Comparison of ENCODE assay signal across 17 mouse cellular contexts in genomic region chr3:27695612-27696448, GRCm38 (mm10). TPM values are rescaled to one million over a fixed set of nuclear protein-coding genes. Genes with fewer than 3 reads are reported as not detected.
DNase-seq lines count a peak whose midpoint lies in the region; ATAC-seq and TF ChIP-seq lines count a peak whose summit lies in the region.
"Had no signal": no experiment of that assay in that cellular context is flagged by ENCODE, and none has a peak within 500 bp of the region (broad histone marks: within the 10 kb centered on the region; RNA-seq: fewer than 3 reads in every experiment).

No protein-coding gene starts in this region.

- no peak overlapping the region for H3K9ac ChIP-seq in heart, embryonic 15.5 days
- no peak overlapping the region for H3K9ac ChIP-seq in lung, postnatal 0 days (replicated peaks; ENCODE audit: low read depth)
- no peak overlapping the region for H3K9ac ChIP-seq in forebrain, embryonic 15.5 days (replicated peaks)
- no peak overlapping the region for H3K9ac ChIP-seq in liver, embryonic 11.5 days (ENCODE audit: low read depth, low read length)
- H3K9ac ChIP-seq: embryonic facial prominence, embryonic 15.5 days; hindbrain, embryonic 14.5 days; intestine, embryonic 15.5 days; liver, embryonic 15.5 days had no signal

- 58% methylated on average over 16 of the region's 16 CpGs for WGBS in heart, embryonic 15.5 days
- WGBS in lung, postnatal 0 days = 60% methylated on average over 16 of the region's 16 CpGs
- WGBS in forebrain, embryonic 15.5 days = 82% methylated on average over 16 of the region's 16 CpGs
- 73% methylated on average over 16 of the region's 16 CpGs for WGBS in liver, embryonic 11.5 days

- TF ChIP-seq POLR2A in myocyte (IDR thresholded peaks at IDR 0.05; ENCODE audit: insufficient read length, low read depth) = no peak

- H3K9me3 ChIP-seq in heart, embryonic 15.5 days (replicated peaks) = no peaks in the 10 kb centered on the region
- no peaks in the 10 kb centered on the region for H3K9me3 ChIP-seq in lung, postnatal 0 days (ENCODE audit: low read length)
- H3K9me3 ChIP-seq in forebrain, embryonic 15.5 days = no peaks in the 10 kb centered on the region
- H3K9me3 ChIP-seq in liver, embryonic 11.5 days (ENCODE audit: control insufficient read depth, low read length) = no peaks in the 10 kb centered on the region
- H3K9me3 ChIP-seq: embryonic facial prominence, embryonic 15.5 days; intestine, embryonic 15.5 days; liver, embryonic 15.5 days had no signal

- no peak for TF ChIP-seq EP300 in lung, postnatal 0 days (IDR thresholded peaks at IDR 0.05)

- DNase-seq in heart, postnatal 4 days = no peak
- DNase-seq in lung, postnatal 0 days (ENCODE audit: low spot score) = no peak
- no peak for DNase-seq in lung, postnatal 25 days (ENCODE audit: low spot score)
- DNase-seq in R1 (ENCODE audit: low read depth, low spot score) = peak; percentile 33
- no peak for DNase-seq in liver, embryonic 11.5 days (ENCODE audit: low spot score)
- DNase-seq: adrenal gland, adult 8-10 months; cerebellum, adult 2 months; gastrocnemius, postnatal 36 days; lung, postnatal 10 days had no signal

- H3K27ac ChIP-seq in heart, embryonic 15.5 days = peak overlapping the region; percentile 38; the same call in 1 of the 2 replicates
- peak overlapping the region; percentile 47; the same call in 1 of the 2 replicates for H3K27ac ChIP-seq in lung, postnatal 0 days (ENCODE audit: low read length)
- H3K27ac ChIP-seq in forebrain, embryonic 15.5 days (replicated peaks) = no peak overlapping the region
- no peak overlapping the region for H3K27ac ChIP-seq in liver, embryonic 11.5 days (ENCODE audit: low read depth, low read length)
- H3K27ac ChIP-seq: embryonic facial prominence, embryonic 15.5 days; hindbrain, embryonic 14.5 days; intestine, embryonic 15.5 days; liver, embryonic 15.5 days had no signal

- no peaks in the 10 kb centered on the region for H3K36me3 ChIP-seq in heart, embryonic 15.5 days
- H3K36me3 ChIP-seq in lung, postnatal 0 days (ENCODE audit: insufficient read depth, low read length) = no peaks in the 10 kb centered on the region
- no peaks in the 10 kb centered on the region for H3K36me3 ChIP-seq in myocyte (ENCODE audit: control insufficient read depth, insufficient read depth)
- no peaks in the 10 kb centered on the region for H3K36me3 ChIP-seq in forebrain, embryonic 15.5 days
- H3K36me3 ChIP-seq in liver, embryonic 11.5 days (ENCODE audit: control insufficient read depth, insufficient read depth, low read length) = no peaks in the 10 kb centered on the region
- H3K36me3 ChIP-seq: embryonic facial prominence, embryonic 15.5 days; intestine, embryonic 15.5 days; liver, embryonic 15.5 days had no signal

- H3ac ChIP-seq in myocyte (ENCODE audit: control insufficient read depth, insufficient read length) = no peak overlapping the region

- no peak for ATAC-seq in heart, embryonic 15.5 days (replicated peaks; ENCODE audit: insufficient number of reproducible peaks, insufficient read depth, low FRiP score, low read depth)
- ATAC-seq in lung, postnatal 0 days = no peak
- no peak for ATAC-seq in forebrain, embryonic 15.5 days (replicated peaks)
- ATAC-seq in liver, embryonic 11.5 days (replicated peaks; ENCODE audit: low FRiP score) = no peak
- ATAC-seq: intestine, embryonic 15.5 days; midbrain, embryonic 16.5 days had no signal

- H3K4me3 ChIP-seq in heart, embryonic 15.5 days = no peak overlapping the region
- H3K4me3 ChIP-seq in lung, postnatal 0 days (ENCODE audit: low read depth, low read length) = no peak overlapping the region
- H3K4me3 ChIP-seq in myocyte = no peak overlapping the region
- no peak overlapping the region for H3K4me3 ChIP-seq in forebrain, embryonic 15.5 days
- H3K4me3 ChIP-seq in liver, embryonic 11.5 days (ENCODE audit: low read depth, low read length) = no peak overlapping the region
- H3K4me3 ChIP-seq: embryonic facial prominence, embryonic 15.5 days; intestine, embryonic 15.5 days; liver, embryonic 15.5 days had no signal

- no peak overlapping the region for H3K4me2 ChIP-seq in heart, embryonic 15.5 days
- no peak overlapping the region for H3K4me2 ChIP-seq in lung, postnatal 0 days (replicated peaks; ENCODE audit: low read depth, low read length)
- H3K4me2 ChIP-seq in myocyte (ENCODE audit: low read depth) = peak overlapping the region; percentile 58
- H3K4me2 ChIP-seq in forebrain, embryonic 15.5 days (replicated peaks) = no peak overlapping the region
- no peak overlapping the region for H3K4me2 ChIP-seq in liver, embryonic 11.5 days
- H3K4me2 ChIP-seq: embryonic facial prominence, embryonic 15.5 days; hindbrain, embryonic 14.5 days; intestine, embryonic 15.5 days; liver, embryonic 15.5 days had no signal

- H3K27me3 ChIP-seq in heart, embryonic 15.5 days = no peaks in the 10 kb centered on the region
- H3K27me3 ChIP-seq in lung, postnatal 0 days (replicated peaks; ENCODE audit: insufficient read depth, low read length) = no peaks in the 10 kb centered on the region
- H3K27me3 ChIP-seq in myocyte (ENCODE audit: control insufficient read depth, insufficient read depth, insufficient read length) = no peaks in the 10 kb centered on the region
- H3K27me3 ChIP-seq in forebrain, embryonic 15.5 days = no peaks in the 10 kb centered on the region
- no peaks in the 10 kb centered on the region for H3K27me3 ChIP-seq in liver, embryonic 11.5 days (replicated peaks; ENCODE audit: control insufficient read depth, insufficient read depth, low read length)
- H3K27me3 ChIP-seq: embryonic facial prominence, embryonic 15.5 days; intestine, embryonic 15.5 days; liver, embryonic 15.5 days had no signal

- no peak for TF ChIP-seq CTCF in lung, postnatal 0 days (IDR thresholded peaks at IDR 0.05)

- H3K4me1 ChIP-seq in heart, embryonic 15.5 days (replicated peaks) = peaks cover 66% of the 10 kb centered on the region
- H3K4me1 ChIP-seq in lung, postnatal 0 days (ENCODE audit: insufficient read depth, low read depth, low read length) = peaks cover 24% of the 10 kb centered on the region; the same call in 1 of the 2 replicates
- no peaks in the 10 kb centered on the region for H3K4me1 ChIP-seq in forebrain, embryonic 15.5 days
- peaks cover 12% of the 10 kb centered on the region for H3K4me1 ChIP-seq in liver, embryonic 11.5 days (replicated peaks; ENCODE audit: control insufficient read depth, insufficient read depth, low read length)

- peaks cover 99% of the 10 kb centered on the region for H3K79me2 ChIP-seq in myocyte (ENCODE audit: control insufficient read depth, insufficient read depth)

TF ChIP-seq in myocyte, 11 proteins besides CTCF, POLR2A, EP300 and RAD21:
- no peak for TF ChIP-seq TCF12 (IDR thresholded peaks at IDR 0.05; ENCODE audit: insufficient read depth, poor library complexity, severe bottlenecking)
- TF ChIP-seq USF1 (IDR thresholded peaks at IDR 0.05; ENCODE audit: low read depth) = peak; percentile 33

RNA-seq across cellular contexts. Expression of gene Fndc3b, which starts 15.3 kb away (rescaled TPM):
- polyA plus RNA-seq in heart, embryonic 15.5 days (2015; fragmentation: Nextera tagmentation; extraction: Ambion mirVana) = 24.0 and 27.8 TPM in 2 replicates
- 10 to 100 TPM; 83.4 to 89.7 TPM for total RNA-seq in heart, postnatal 4 days (2021)
- polyA plus RNA-seq in lung, postnatal 0 days (2015; fragmentation: Nextera tagmentation; extraction: Ambion mirVana) = 28.5 and 30.6 TPM in 2 replicates
- polyA plus RNA-seq in myocyte (2012; fragmentation: generic; extraction: Trizol) = 25.8 TPM
- 6.1 and 7.7 TPM in 2 replicates for polyA plus RNA-seq in forebrain, embryonic 15.5 days (2015; fragmentation: Nextera tagmentation; extraction: Ambion mirVana)
- polyA plus RNA-seq in liver, embryonic 11.5 days (2014; fragmentation: Nextera tagmentation; extraction: Ambion mirVana) = 12.1 and 12.3 TPM in 2 replicates

Comparison
In these comparisons a context has a peak if more than half of its experiments do, and no peak if none do; other contexts are left out.
1. H3K27ac ChIP-seq: peak in heart, embryonic 15.5 days (single experiment) and lung, postnatal 0 days (single experiment); none in forebrain, embryonic 15.5 days (single experiment) and liver, embryonic 11.5 days (single experiment).